Mouse (Mus musculus) liver, adult 2 months (tissue): ENCODE results near the gene Jph2. TPM values are rescaled to one million over a fixed set of nuclear protein-coding genes. Genes with fewer than 3 reads are reported as not detected.

Experiments used
- DNase-seq: peaks from one replicate; pipeline ENCODE4 v3.0.0-alpha.2; 2011; ENCODE audit warnings: low read depth, low spot score; ENCODE audit errors: extremely low read depth
- H3K27ac ChIP-seq: fragments of 200-500 bp; replicated peaks from 2 replicates; pipeline ENCODE4 v1.5.1; 2012; ENCODE audit warnings: low read depth, mild to moderate bottlenecking, control low read depth, inconsistent platforms, low read length; ENCODE audit not compliant: insufficient read depth
- H3K27me3 ChIP-seq: fragments of 200-500 bp; 2 replicates; pipeline ENCODE4 v1.6.1; 2012; ENCODE audit warnings: mild to moderate bottlenecking, moderate library complexity, low read length, inconsistent platforms; ENCODE audit not compliant: control insufficient read depth, insufficient read depth
- H3K36me3 ChIP-seq: fragments of 200-500 bp; 2 replicates; pipeline ENCODE4 v1.6.1; 2012; ENCODE audit warnings: low read length, inconsistent platforms; ENCODE audit not compliant: control insufficient read depth, insufficient read depth
- H3K4me1 ChIP-seq: fragments of 200-500 bp; 2 replicates; pipeline ENCODE4 v1.6.1; 2011; ENCODE audit warnings: low read length; ENCODE audit not compliant: control insufficient read depth, insufficient read depth
- H3K4me3 ChIP-seq: fragments of 200-500 bp; 2 replicates; pipeline ENCODE4 v1.5.1; 2011; ENCODE audit warnings: low read depth, mild to moderate bottlenecking, control low read depth, low read length, moderate library complexity; ENCODE audit not compliant: insufficient read depth
- H3K79me2 ChIP-seq: fragments of 200-500 bp; 2 replicates; pipeline ENCODE4 v1.6.1; 2012; ENCODE audit warnings: inconsistent platforms, mild to moderate bottlenecking, low read length, moderate library complexity; ENCODE audit not compliant: control insufficient read depth, insufficient read depth
- H3K9ac ChIP-seq: fragments of 200-500 bp; 2 replicates; pipeline ENCODE4 v1.6.1; 2012; ENCODE audit warnings: low read depth, mild to moderate bottlenecking, control low read depth, inconsistent platforms, low read length
- CTCF ChIP-seq: fragments of 200-500 bp; IDR thresholded peaks from 2 replicates; pipeline ENCODE4 v1.5.1; 2011; ENCODE audit warnings: low read depth, low read length, control low read depth
- POLR2A ChIP-seq: fragments of 200-500 bp; IDR thresholded peaks from 2 replicates; pipeline ENCODE4 v1.6.1; 2011; ENCODE audit warnings: low read length, control low read depth; ENCODE audit not compliant: insufficient read depth; ENCODE audit errors: extremely low read depth
- WGBS: fragments of 180-500 bp; shearing (Covaris S2); methylation state at CpG from one replicate; pipeline ENCODE4 v1.1.7; 2018; 5-methylcytosine and 5-hydroxymethylcytosine counted together
- polyA plus RNA-seq: library from polyadenylated mRNA; depleted of rRNA; stranded (reverse); fragments of >200 nt; gene quantifications from 2 replicates; pipeline ENCODE4 v1.2.3, GENCODE M21; 2012
- total RNA-seq: library from RNA; depleted of rRNA; stranded (reverse); fragments of >200 nt; gene quantifications from 2 replicates; pipeline ENCODE4 v1.2.3, GENCODE M21; 2014

The Jph2 gene
- total and polyA plus RNA-seq, 2 experiments: 0.09 to 0.10 TPM

GRCm38 (mm10) chr2:163330742-163331141 lies 67.1 kb downstream of the Jph2 start:
- H3K36me3 ChIP-seq: no peaks in the 10 kb centered on the region
- no peaks in the 10 kb centered on the region for H3K4me1 ChIP-seq
- WGBS: 26% methylated on average over 7 of the region's 7 CpGs
- no peaks in the 10 kb centered on the region for H3K79me2 ChIP-seq
- TF ChIP-seq POLR2A: no peak
- TF ChIP-seq CTCF: peak; percentile 55
- H3K4me3 ChIP-seq: no peak overlapping the region
- no peak overlapping the region for H3K9ac ChIP-seq
- H3K27me3 ChIP-seq: no peaks in the 10 kb centered on the region
- DNase-seq: peak; percentile 55
- no peak overlapping the region for H3K27ac ChIP-seq

- TF ChIP-seq CTCF: no peak
- TF ChIP-seq POLR2A: no peak
- DNase-seq: no peak
- H3K4me3 ChIP-seq: no peak overlapping the region
- no peak overlapping the region for H3K9ac ChIP-seq
- no peaks in the 10 kb centered on the region for H3K27me3 ChIP-seq
- WGBS: 21% methylated on average over 1 of the region's 1 CpGs
- H3K36me3 ChIP-seq: no peaks in the 10 kb centered on the region
- no peak overlapping the region for H3K27ac ChIP-seq
- no peaks in the 10 kb centered on the region for H3K79me2 ChIP-seq
- no peaks in the 10 kb centered on the region for H3K4me1 ChIP-seq
Observed at GRCm38 (mm10) chr2:163323163-163323562, 74.6 kb downstream of the Jph2 start.

GRCm38 (mm10) chr2:163318777-163319176 lies 79.0 kb downstream of the Jph2 start:
- no peaks in the 10 kb centered on the region for H3K4me1 ChIP-seq
- WGBS: 87% methylated on average over 3 of the region's 3 CpGs
- H3K27me3 ChIP-seq: no peaks in the 10 kb centered on the region

GRCm38 (mm10) chr2:163317281-163317680 lies 80.5 kb downstream of the Jph2 start:
- TF ChIP-seq CTCF (no peak), POLR2A (no peak)
- 81% methylated on average over 4 of the region's 4 CpGs for WGBS
- H3K4me1 ChIP-seq: no peaks in the 10 kb centered on the region
- no peaks in the 10 kb centered on the region for H3K36me3 ChIP-seq
- no peaks in the 10 kb centered on the region for H3K79me2 ChIP-seq
- H3K9ac ChIP-seq: no peak overlapping the region
- H3K27ac ChIP-seq: no peak overlapping the region
- DNase-seq: no peak
- no peaks in the 10 kb centered on the region for H3K27me3 ChIP-seq
- no peak overlapping the region for H3K4me3 ChIP-seq

More at GRCm38 (mm10) chr2:163318777-163319176, 79.0 kb downstream of the Jph2 start:
- H3K36me3 ChIP-seq: no peaks in the 10 kb centered on the region
- no peak overlapping the region for H3K4me3 ChIP-seq
- H3K27ac ChIP-seq: no peak overlapping the region
- H3K9ac ChIP-seq: no peak overlapping the region
- no peak for DNase-seq
- TF ChIP-seq CTCF: no peak
- no peak for TF ChIP-seq POLR2A
- no peaks in the 10 kb centered on the region for H3K79me2 ChIP-seq

GRCm38 (mm10) chr2:163310163-163310688 lies 87.6 kb downstream of the Jph2 start:
- Histone ChIP-seq H3K9ac (no peak overlapping the region), H3K27me3 (no peaks in the 10 kb centered on the region), H3K79me2 (no peaks in the 10 kb centered on the region), H3K27ac (no peak overlapping the region; the same call in 1 of the 2 replicates), H3K4me1 (peaks cover 6% of the 10 kb centered on the region), H3K36me3 (no peaks in the 10 kb centered on the region), H3K4me3 (no peak overlapping the region)
- TF ChIP-seq POLR2A: no peak
- TF ChIP-seq CTCF: peak; percentile 50
- peak; percentile 84 for DNase-seq
- WGBS: 32% methylated on average over 11 of the region's 11 CpGs

- 94% methylated on average over 17 of the region's 17 CpGs for WGBS
- TF ChIP-seq POLR2A: no peak
- TF ChIP-seq CTCF: no peak
- Histone ChIP-seq H3K27me3 (no peaks in the 10 kb centered on the region), H3K4me1 (peaks cover 6% of the 10 kb centered on the region), H3K36me3 (no peaks in the 10 kb centered on the region), H3K79me2 (no peaks in the 10 kb centered on the region), H3K27ac (no peak overlapping the region), H3K9ac (no peak overlapping the region), H3K4me3 (no peak overlapping the region)
- DNase-seq: no peak
Observed at GRCm38 (mm10) chr2:163309376-163309775, 88.4 kb downstream of the Jph2 start.
